Mouse (Mus musculus): Measurements from ENCODE around the gene Tnp1. TPM values are rescaled to one million over a fixed set of nuclear protein-coding genes. Genes with fewer than 3 reads are reported as not detected.

Gene Tnp1
- total RNA-seq, 2 experiments from 2014 or later = not detected

DNA sequence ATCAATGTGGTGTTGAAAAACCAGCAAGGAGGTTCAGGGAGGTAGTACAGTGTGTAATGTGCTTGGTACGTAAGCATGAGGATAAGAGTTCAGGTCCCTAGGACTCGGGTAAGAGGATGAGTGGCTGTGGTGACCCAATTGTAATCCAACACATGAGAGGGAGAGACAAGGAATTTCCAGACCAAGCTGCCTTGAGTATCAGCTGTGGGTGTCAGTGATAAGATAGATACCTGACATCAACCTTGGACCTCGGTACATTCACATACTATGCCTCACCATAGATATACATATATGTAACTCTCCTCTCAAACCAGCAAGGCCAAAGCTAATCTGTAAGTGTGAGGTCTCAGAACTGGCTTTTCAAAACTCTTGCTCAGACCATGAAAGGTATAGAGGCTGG lies 10.4 kb upstream of the Tnp1 start:
- no peak for ATAC-seq (ENCODE audit: poor library complexity, severe bottlenecking)

DNA sequence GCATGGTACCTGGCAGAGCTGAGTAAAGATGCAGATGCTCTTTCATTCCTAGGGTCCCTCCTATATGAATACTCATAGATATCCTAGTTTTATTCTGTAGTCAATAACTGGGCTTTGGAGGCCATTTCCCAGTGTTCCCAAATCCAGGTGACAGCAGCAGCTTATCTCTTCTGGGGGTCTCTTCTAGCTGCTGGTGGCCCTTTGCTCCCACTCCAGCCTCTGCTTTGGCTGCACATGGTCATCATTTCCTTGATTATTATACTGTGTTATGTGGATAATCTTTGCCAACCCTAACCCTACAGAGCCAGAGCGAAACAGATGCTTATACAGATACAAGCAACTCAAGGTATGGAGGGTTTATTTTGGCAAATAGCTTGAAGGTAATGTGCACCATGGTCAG lies 8.9 kb downstream of the Tnp1 start:
- no peak for ATAC-seq (ENCODE audit: poor library complexity, severe bottlenecking)

DNA sequence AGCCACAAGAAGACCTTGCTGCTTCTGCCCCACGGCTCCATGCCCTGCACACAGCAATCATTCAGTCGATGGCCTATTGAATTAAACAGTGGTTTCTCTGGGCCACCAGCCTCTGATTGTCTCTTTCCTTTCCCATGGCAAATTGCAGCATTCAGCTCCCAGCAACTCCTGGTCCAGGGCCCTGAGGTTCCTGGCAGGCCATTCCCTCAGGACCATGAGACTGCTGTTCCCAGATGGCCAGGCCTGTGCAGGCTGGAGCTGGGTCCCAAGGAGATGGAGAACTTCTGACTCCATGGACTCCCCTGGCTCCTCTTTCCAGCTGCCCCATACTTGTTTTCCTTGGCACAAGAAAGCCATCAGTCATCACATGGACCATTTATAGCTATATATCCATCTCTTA lies 10.8 kb downstream of the Tnp1 start:
- ATAC-seq (ENCODE audit: poor library complexity, severe bottlenecking) = no peak

DNA sequence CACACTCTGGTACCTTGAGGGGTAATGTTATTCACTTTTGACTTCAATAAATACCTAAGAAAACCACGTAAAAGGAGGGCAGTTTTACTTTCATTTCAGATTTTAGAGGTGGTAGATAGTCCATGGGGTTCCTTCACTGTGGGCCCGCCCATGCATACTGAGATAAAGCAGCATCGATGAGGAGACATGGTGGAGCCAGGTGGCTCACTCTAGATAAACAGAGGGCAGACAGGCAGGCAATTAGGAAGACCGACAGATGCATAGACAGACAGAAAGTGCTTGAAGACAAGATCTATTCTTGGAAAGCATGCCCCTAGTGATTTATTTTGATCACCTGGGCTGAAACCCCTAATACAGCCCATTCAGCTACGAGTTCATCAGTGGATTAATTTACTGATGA lies 13.1 kb downstream of the Tnp1 start:
- ATAC-seq (ENCODE audit: poor library complexity, severe bottlenecking) = no peak

DNA sequence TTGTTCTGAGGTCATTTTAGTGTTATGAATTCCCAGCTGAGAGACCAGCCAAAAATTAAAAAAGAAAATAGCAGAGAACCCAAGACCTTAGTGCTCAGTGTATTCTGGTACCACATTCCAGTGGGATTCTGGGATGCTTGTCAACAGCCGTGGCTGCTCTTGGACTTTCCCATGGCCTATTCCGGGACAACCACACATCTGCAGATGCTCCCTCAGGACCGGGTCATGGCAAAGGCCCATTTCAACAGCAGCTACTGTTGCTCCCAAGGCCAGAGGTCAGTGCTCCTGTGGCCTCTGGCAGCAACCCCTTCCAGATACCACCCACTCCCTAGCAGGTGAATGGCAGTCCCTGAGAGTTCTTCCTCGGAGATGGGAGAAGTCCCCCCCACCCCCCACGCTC lies 13.7 kb downstream of the Tnp1 start:
- ATAC-seq (ENCODE audit: poor library complexity, severe bottlenecking) = no peak

DNA sequence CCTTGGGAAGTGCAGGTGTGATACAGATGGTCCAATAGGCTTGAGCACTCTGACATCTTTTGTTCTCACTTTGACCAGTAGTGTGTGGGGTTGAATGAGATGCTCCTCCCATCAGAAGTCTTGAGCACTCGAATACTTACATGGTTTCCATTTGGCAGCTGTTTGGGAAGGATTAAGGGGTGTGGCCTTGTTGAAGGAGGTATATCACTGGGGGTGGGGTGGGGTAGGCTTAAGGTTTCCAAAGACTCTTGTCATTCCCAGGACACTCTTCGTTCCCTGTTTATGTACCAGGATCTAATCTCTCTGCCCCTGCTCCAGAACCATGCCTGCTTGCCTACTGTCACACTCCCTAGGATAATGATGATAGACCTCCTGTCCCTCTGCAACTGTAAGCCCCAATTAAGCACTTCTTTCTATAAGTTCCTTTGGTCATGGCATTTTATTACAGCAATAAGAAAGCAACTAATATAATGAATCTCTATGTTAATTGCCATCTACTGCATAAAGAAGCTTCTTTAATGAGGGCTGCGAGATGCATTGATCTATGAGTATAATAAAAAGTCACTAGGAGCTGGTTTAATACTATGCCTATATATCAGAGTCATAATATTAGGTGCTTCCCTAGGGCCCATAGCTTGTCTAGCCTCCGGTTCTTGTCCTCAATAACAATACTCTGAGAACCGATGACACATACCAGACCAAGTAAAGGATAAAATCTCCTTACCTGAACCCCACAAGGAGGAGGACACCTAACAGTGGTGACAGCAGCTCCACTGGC lies 20.8 kb downstream of the Tnp1 start:
- ATAC-seq (ENCODE audit: poor library complexity, severe bottlenecking) = no peak

DNA sequence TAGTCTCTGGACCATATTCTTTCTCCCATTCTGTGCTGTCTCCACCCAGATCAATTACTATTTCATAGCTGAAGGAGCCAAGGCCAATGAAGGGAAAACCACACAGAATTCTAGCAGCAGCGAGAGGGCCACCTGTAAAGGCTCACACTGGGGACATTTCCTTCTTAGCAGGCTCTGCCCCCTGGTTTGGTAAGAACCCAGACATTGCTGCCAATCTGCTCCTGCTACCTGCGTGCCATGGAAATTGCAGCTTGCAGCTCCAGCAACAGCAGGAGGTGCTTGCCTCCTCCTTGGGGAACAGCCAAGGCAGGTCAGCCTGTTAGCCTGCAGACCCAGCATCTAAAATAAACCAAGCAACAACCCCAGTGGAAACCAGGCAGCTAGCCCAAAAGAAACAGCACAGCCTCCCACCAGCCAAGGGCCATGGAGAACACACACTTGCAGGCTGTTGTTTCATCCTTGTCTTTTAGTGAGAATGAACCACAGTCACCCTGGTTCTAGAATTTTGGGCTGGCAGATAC lies 22.7 kb downstream of the Tnp1 start:
- ATAC-seq (ENCODE audit: poor library complexity, severe bottlenecking) = no peak

DNA sequence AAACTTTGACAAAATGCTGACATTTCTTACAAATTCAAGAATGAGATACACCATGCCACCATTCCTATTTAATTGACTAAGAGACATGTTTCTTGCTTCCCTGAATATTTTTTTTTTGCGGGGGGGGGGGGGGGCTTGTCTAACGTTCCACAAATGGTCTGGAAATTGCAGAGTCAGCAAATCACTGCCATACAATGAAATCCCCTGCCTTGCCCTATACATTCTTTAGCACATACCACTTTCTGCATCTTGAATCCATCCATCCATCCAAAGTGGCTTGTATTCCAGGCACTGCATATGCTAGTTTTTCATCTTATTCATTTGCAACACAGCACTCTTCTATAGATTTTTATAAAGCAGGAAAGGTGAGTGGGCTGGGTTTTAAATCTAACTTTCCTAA lies 23.5 kb downstream of the Tnp1 start:
- ATAC-seq (ENCODE audit: poor library complexity, severe bottlenecking) = no peak

DNA sequence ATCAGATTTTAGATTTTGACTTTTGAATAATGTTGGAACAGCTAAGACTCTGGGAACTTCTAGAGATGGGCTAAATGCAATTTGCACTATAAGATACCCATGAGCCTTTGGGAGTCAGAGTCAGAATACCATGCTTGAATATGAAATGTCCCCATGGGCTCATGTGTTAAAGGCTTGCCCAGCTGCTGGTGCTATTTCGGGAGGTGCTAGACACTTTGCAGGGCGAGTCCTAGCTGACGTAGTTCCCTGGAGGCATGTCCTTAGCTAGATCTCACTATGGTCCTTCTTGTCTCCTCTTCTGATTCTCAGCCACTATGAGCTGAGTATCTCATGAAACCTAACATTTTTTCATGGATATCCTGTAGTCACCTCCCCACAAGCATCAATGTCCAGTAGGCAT lies 26.8 kb downstream of the Tnp1 start:
- ATAC-seq (ENCODE audit: poor library complexity, severe bottlenecking) = no peak

DNA sequence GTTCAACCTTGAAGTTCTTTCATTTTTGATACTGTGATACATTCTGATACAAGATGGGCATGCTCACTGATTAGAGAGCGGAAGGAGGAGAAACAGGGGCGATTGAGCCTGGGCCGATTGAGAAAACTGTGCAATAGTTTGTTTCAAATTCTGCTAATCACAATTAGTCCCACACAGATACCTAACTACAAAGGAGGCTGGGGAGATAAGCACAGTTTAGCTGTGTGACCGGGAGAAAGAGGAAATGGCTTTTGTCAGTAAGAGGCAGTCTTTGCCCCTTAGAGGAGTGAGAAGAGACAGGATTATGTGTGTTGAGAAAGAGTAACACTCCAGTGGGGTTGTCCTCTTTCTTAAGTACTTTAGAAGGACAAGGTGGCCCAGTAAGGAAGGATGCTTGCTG lies 29.0 kb downstream of the Tnp1 start:
- ATAC-seq (ENCODE audit: poor library complexity, severe bottlenecking) = no peak

DNA sequence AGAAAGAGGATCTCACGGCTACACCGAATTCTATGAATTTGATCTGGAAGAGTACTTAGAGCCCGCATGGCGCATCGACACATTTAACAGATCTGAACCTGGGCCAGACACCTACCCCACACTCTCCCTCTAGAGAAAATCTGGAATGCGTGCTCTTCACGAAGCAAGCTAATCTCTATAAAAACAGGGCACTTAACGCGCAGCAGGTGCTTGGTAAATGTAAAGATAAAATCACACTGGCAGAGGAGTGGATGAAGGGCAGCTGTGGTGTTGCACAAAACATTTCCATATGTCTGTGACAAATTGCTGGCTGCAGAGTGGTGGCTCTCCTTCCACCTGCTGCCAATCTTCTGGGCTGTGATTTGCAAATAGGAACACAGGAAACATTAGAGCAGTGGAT lies 36.8 kb downstream of the Tnp1 start:
- ATAC-seq (ENCODE audit: poor library complexity, severe bottlenecking) = no peak

DNA sequence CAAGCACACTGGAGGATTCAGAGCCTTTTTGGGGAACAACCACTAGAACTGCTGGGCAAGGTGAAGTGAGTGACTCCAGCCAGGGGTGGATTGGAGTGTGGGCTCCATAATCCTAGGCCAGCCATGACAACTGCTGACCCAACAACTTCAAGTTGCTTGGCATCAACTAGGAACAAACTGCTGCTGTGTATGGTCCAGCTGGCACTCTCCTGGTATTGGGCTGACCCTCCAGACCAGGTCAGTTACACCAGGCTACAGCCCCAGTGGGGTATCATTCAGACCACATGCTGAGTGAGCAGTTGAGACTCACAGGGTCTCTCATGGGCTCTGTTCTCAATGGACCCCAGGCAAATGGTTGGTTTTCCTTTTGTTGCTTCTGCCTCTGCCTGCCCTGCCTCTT lies 41.5 kb downstream of the Tnp1 start:
- ATAC-seq (ENCODE audit: poor library complexity, severe bottlenecking) = no peak

DNA sequence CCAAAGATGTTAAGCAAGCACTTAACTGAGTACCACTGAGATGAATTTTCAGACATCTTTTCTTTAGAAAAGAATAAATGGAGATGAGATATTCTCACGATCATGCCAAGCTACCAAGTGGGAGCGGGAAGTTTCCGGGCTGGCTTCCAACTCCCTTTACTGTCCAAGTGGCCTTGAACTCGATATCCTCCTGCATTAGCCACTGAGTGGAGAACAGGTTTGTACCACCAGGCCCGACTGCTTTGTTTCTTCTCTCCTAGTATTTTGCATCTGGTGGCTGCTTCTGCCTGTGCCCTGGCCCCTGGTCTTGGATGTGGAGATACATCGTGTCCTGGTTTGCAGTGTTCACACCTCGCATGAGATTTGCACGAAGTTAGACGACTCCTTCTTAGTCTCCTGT lies 45.2 kb downstream of the Tnp1 start:
- ATAC-seq (ENCODE audit: poor library complexity, severe bottlenecking) = no peak

DNA sequence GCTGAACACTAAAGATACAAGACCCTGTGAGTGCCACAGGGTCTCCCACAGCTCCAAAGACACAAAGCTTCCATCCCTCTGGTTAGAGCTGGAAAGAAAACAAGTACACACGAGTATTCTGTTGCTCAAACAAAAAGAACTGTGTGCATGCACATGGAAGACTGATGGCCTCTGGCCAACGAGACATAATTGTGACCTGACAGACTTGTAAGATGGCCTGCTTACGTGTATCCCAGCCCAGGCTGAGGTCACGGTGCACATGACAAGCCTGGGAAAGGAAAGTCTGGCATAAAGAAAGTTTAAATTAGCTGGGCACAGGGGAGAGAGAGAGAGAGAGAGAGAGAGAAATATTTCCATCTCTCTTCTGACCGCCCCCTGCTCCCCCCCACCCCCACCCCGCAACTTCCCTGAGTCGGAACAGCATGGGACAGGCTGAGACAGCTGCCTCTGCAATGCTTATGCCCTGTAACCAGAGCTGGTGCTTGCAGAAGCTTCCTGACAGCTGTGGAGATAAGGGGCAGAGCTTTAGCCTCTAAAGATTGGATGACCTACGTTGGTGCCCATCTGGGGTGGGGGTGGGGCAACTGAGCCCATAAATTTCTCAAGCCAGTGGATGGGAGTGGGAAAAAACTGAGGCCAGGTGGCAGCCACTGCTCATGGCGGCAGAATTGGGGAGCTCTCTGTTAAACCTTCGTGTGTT lies 46.4 kb downstream of the Tnp1 start:
- ATAC-seq (ENCODE audit: poor library complexity, severe bottlenecking) = no peak

DNA sequence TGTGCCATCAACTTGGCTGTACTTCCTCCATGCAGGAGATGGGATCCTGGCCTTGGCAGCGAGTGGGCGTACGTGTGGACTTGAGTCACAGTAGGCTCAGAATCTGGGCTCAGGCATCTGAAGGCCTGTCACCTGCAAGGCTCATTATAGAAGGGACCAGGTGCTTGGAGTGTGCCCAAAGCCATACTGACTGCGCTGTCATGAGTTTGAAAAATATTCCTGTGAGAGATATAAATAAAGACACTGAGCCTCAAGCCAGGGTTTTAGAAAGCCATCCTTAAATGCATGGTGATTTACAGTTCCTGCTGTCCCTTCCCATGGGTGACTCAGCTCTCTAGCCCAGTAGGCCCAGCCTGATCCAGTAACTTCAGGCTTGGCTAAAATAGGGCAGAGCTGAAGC lies 49.3 kb downstream of the Tnp1 start:
- ATAC-seq (ENCODE audit: poor library complexity, severe bottlenecking) = no peak

Other genes with a start within 250 kb of the Tnp1 start
- gene Igfbp2, start 191.4 kb downstream of the Tnp1 start, total RNA-seq (2015) = not detected in 2 replicates
- gene Igfbp2, start 191.4 kb downstream of the Tnp1 start, total RNA-seq (2017) = not detected in 2 replicates
- gene Igfbp5, start 141.0 kb downstream of the Tnp1 start, total RNA-seq (2015) = 2.7 and 2.9 TPM in 2 replicates
- gene Igfbp5, start 141.0 kb downstream of the Tnp1 start, total RNA-seq (2017) = 1.2 and 1.6 TPM in 2 replicates